Mouse (Mus musculus): ENCODE measurements around the gene Nufip1.

Nufip1 gene

GRCm38 (mm10) chr14:76179343-76179742 lies 68.7 kb downstream of the Nufip1 start:
- no peak for DNase-seq (ENCODE audit: low spot score)

- no peak for DNase-seq (ENCODE audit: low spot score)
Observed at GRCm38 (mm10) chr14:76185358-76185757, 74.7 kb downstream of the Nufip1 start.

DNA sequence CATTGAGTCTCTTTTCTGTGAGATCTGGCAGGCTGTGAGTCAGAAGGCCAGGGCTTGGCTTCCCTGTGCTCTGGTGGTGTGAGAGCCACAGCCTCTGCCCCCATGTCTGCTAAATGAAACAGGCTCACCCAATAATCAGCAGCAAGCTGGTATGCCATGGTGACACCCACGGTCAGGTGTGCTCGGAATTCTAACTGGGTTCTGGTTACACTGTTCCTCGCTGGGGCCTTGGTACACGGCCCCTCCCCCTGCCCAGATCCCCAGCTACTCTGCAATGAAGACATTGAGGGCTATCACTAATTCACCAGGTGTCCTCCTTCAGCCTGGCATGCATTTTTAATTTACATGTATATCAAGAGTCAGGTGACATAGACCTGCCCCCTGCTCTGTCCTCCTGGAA lies 75.6 kb downstream of the Nufip1 start:
- DNase-seq (ENCODE audit: low spot score), result no peak

Measured in urinary bladder, postnatal 10 days (tissue).